ENCODE assay signal across 11 mouse cellular contexts in genomic region chr1:89073291-89073846, GRCm38 (mm10). TPM values are rescaled to one million over a fixed set of nuclear protein-coding genes. Genes with fewer than 3 reads are reported as not detected.
DNase-seq lines count a peak whose midpoint lies in the region; ATAC-seq and TF ChIP-seq lines count a peak whose summit lies in the region.
"Had no signal": no experiment of that assay in that cellular context is flagged by ENCODE, and none has a peak within 500 bp of the region (broad histone marks: within the 10 kb centered on the region; RNA-seq: fewer than 3 reads in every experiment).

No protein-coding gene starts in this region.

- no peaks in the 10 kb centered on the region for H3K36me3 ChIP-seq in kidney, embryonic 14.5 days (ENCODE audit: control insufficient read depth, insufficient read depth, low read length)
- H3K36me3 ChIP-seq in forebrain, embryonic 11.5 days (ENCODE audit: control insufficient read depth, insufficient read depth, low read length), result no peaks in the 10 kb centered on the region
- no peaks in the 10 kb centered on the region for H3K36me3 ChIP-seq in hindbrain, embryonic 12.5 days
- no peaks in the 10 kb centered on the region for H3K36me3 ChIP-seq in midbrain, postnatal 0 days (ENCODE audit: insufficient read depth, low read length)
- H3K36me3 ChIP-seq: liver, embryonic 15.5 days; stomach, embryonic 15.5 days had no signal

- H3K9ac ChIP-seq in kidney, embryonic 14.5 days (ENCODE audit: low read depth, low read length), result no peak overlapping the region
- no peak overlapping the region for H3K9ac ChIP-seq in forebrain, embryonic 11.5 days (ENCODE audit: low read length)
- no peak overlapping the region for H3K9ac ChIP-seq in hindbrain, embryonic 12.5 days
- H3K9ac ChIP-seq in midbrain, postnatal 0 days (replicated peaks; ENCODE audit: low read length, poor library complexity, severe bottlenecking), result no peak overlapping the region
- H3K9ac ChIP-seq: liver, embryonic 15.5 days; stomach, embryonic 15.5 days had no signal

- TF ChIP-seq CTCF in midbrain, postnatal 0 days (IDR thresholded peaks at IDR 0.05), result no peak

- H3K27ac ChIP-seq in kidney, embryonic 14.5 days (ENCODE audit: low read depth, low read length), result no peak overlapping the region
- H3K27ac ChIP-seq in forebrain, embryonic 11.5 days (ENCODE audit: low read depth, low read length), result no peak overlapping the region
- peak overlapping the region; percentile 76; the same call in 1 of the 2 replicates for H3K27ac ChIP-seq in hindbrain, embryonic 12.5 days
- H3K27ac ChIP-seq in midbrain, postnatal 0 days (ENCODE audit: low read depth, low read length), result no peak overlapping the region
- H3K27ac ChIP-seq: liver, embryonic 15.5 days; stomach, embryonic 15.5 days had no signal

- no peak for DNase-seq in kidney, postnatal 14 days
- DNase-seq in forebrain, embryonic 11.5 days (ENCODE audit: low spot score), result no peak
- no peak for DNase-seq in midbrain, postnatal 0 days (ENCODE audit: low spot score)
- no peak for DNase-seq in frontal cortex, adult 2 months (ENCODE audit: extremely low spot score in 1 of 2, low spot score in 1 of 2)
- no peak for DNase-seq in cerebellum, postnatal 4 days (ENCODE audit: low spot score in 2 of 2)
- DNase-seq: cerebellum, adult 9-11 months; kidney, adult 9 months had no signal

- H3K9me3 ChIP-seq in kidney, embryonic 14.5 days (ENCODE audit: control insufficient read depth, low read length), result no peaks in the 10 kb centered on the region
- H3K9me3 ChIP-seq in forebrain, embryonic 11.5 days (ENCODE audit: control insufficient read depth, low read length), result no peaks in the 10 kb centered on the region
- H3K9me3 ChIP-seq in hindbrain, embryonic 12.5 days (replicated peaks), result no peaks in the 10 kb centered on the region
- H3K9me3 ChIP-seq in midbrain, postnatal 0 days (ENCODE audit: low read length), result no peaks in the 10 kb centered on the region
- H3K9me3 ChIP-seq: liver, embryonic 15.5 days; stomach, embryonic 15.5 days had no signal

- H3K4me3 ChIP-seq in kidney, embryonic 14.5 days (ENCODE audit: low read length), result no peak overlapping the region
- no peak overlapping the region for H3K4me3 ChIP-seq in forebrain, embryonic 11.5 days (ENCODE audit: low read depth, low read length)
- H3K4me3 ChIP-seq in hindbrain, embryonic 12.5 days, result peak overlapping the region; percentile 83; the same call in 1 of the 2 replicates
- no peak overlapping the region for H3K4me3 ChIP-seq in midbrain, postnatal 0 days (ENCODE audit: low read depth, low read length)
- H3K4me3 ChIP-seq: liver, embryonic 15.5 days had no signal

- H3K4me2 ChIP-seq in kidney, embryonic 14.5 days (replicated peaks; ENCODE audit: low read depth, low read length), result 0 out of 2 replicates have a peak overlapping the region, but pooled peaks have one; percentile 17
- 0 out of 2 replicates have a peak overlapping the region, but pooled peaks have one; percentile 18 for H3K4me2 ChIP-seq in forebrain, embryonic 11.5 days (ENCODE audit: low read depth, low read length, severe bottlenecking)
- peak overlapping the region; percentile 68 for H3K4me2 ChIP-seq in hindbrain, embryonic 12.5 days (replicated peaks)
- H3K4me2 ChIP-seq in midbrain, postnatal 0 days (ENCODE audit: low read depth, low read length, poor library complexity, severe bottlenecking), result peak overlapping the region; percentile 87; the same call in 1 of the 2 replicates
- H3K4me2 ChIP-seq: liver, embryonic 15.5 days had no signal

- H3K4me1 ChIP-seq in kidney, embryonic 14.5 days (ENCODE audit: control insufficient read depth, insufficient read depth, low read length), result peaks cover 31% of the 10 kb centered on the region
- H3K4me1 ChIP-seq in forebrain, embryonic 11.5 days (replicated peaks; ENCODE audit: control insufficient read depth, insufficient read depth, low read length), result peaks cover 25% of the 10 kb centered on the region
- H3K4me1 ChIP-seq in hindbrain, embryonic 12.5 days, result peaks cover 68% of the 10 kb centered on the region
- peaks cover 13% of the 10 kb centered on the region; the same call in 1 of the 2 replicates for H3K4me1 ChIP-seq in midbrain, postnatal 0 days (ENCODE audit: insufficient read depth, low read length)

- no peaks in the 10 kb centered on the region for H3K27me3 ChIP-seq in kidney, embryonic 14.5 days (ENCODE audit: control insufficient read depth, insufficient read depth, low read length)
- H3K27me3 ChIP-seq in forebrain, embryonic 11.5 days (ENCODE audit: control insufficient read depth, insufficient read depth, low read length), result no peaks in the 10 kb centered on the region
- no peaks in the 10 kb centered on the region for H3K27me3 ChIP-seq in hindbrain, embryonic 12.5 days
- no peaks in the 10 kb centered on the region for H3K27me3 ChIP-seq in midbrain, postnatal 0 days (ENCODE audit: insufficient read depth, low read length)
- H3K27me3 ChIP-seq: stomach, embryonic 15.5 days had no signal

- ATAC-seq in kidney, embryonic 14.5 days (ENCODE audit: low FRiP score, low TSS enrichment), result no peak
- ATAC-seq in forebrain, embryonic 11.5 days (replicated peaks; ENCODE audit: low FRiP score), result no peak
- no peak for ATAC-seq in hindbrain, embryonic 12.5 days (ENCODE audit: low FRiP score)
- no peak for ATAC-seq in midbrain, postnatal 0 days (ENCODE audit: low FRiP score)

- 89% methylated on average over 5 of the region's 5 CpGs for WGBS in kidney, embryonic 14.5 days
- WGBS in forebrain, embryonic 11.5 days, result 63% methylated on average over 5 of the region's 5 CpGs
- WGBS in hindbrain, embryonic 12.5 days, result 74% methylated on average over 5 of the region's 5 CpGs
- WGBS in midbrain, postnatal 0 days, result 78% methylated on average over 5 of the region's 5 CpGs

RNA-seq across cellular contexts. Expression of gene Sh3bp4, which starts 3.2 kb away (rescaled TPM):
- polyA plus RNA-seq in kidney, embryonic 14.5 days (2014; fragmentation: Nextera tagmentation; extraction: Ambion mirVana), result 14.9 and 26.1 TPM in 2 replicates
- polyA plus RNA-seq in forebrain, embryonic 11.5 days (2014; fragmentation: Nextera tagmentation; extraction: Ambion mirVana), result 29.3 and 30.2 TPM in 2 replicates
- 28.0 and 31.4 TPM in 2 replicates for polyA plus RNA-seq in hindbrain, embryonic 12.5 days (2016; fragmentation: Nextera tagmentation; extraction: Ambion mirVana)
- 22.0 and 26.5 TPM in 2 replicates for total RNA-seq in midbrain, postnatal 0 days (2014; rRNA removed)
- 10.3 and 11.0 TPM in 2 replicates for polyA plus RNA-seq in midbrain, postnatal 0 days (2015; fragmentation: Nextera tagmentation; extraction: Ambion mirVana)
- polyA plus RNA-seq in frontal cortex, adult 2 months (2012; rRNA removed), result 17.9 and 20.6 TPM in 2 replicates

Comparison
In these comparisons a context has a peak if more than half of its experiments do, and no peak if none do; other contexts are left out.
1. H3K4me2 ChIP-seq: peak in every context shown above with its lines; median percentile 87 in midbrain, postnatal 0 days; 68 in hindbrain, embryonic 12.5 days; 18 in forebrain, embryonic 11.5 days; 17 in kidney, embryonic 14.5 days.